Mouse (Mus musculus) gonadal fat pad, adult 2 months (tissue): ENCODE measurements around the gene Plekhg2. TPM values are rescaled to one million over a fixed set of nuclear protein-coding genes. Genes with fewer than 3 reads are reported as not detected.
"Not testable (repeated sequence)": the region's sequence is repeated elsewhere in the genome, so short reads cannot be mapped to it uniquely, and the experiment has no call there.

Experiments used
- DNase-seq: peaks from one replicate; pipeline ENCODE4 v3.0.0-alpha.2; 2012; ENCODE audit warnings: low read depth
- polyA plus RNA-seq: library from polyadenylated mRNA; depleted of rRNA; stranded (reverse); fragments of >200 nt; gene quantifications from 2 replicates; pipeline ENCODE4 v1.2.3, GENCODE M21; 2012; rRNA removed

Gene Plekhg2
- 21.5 and 25.0 TPM in 2 replicates for polyA plus RNA-seq

- DNase-seq, result no peak
These were observed at the start of gene Plekhg2 for GRCm38 (mm10) chr7:28372251-28373108. Gene Plekhg2, minus strand, starts transcription at chr7:28372599.

- DNase-seq, result no peak
These were observed 47.0 kb upstream of the Plekhg2 start for GRCm38 (mm10) chr7:28419416-28419815.

DNA sequence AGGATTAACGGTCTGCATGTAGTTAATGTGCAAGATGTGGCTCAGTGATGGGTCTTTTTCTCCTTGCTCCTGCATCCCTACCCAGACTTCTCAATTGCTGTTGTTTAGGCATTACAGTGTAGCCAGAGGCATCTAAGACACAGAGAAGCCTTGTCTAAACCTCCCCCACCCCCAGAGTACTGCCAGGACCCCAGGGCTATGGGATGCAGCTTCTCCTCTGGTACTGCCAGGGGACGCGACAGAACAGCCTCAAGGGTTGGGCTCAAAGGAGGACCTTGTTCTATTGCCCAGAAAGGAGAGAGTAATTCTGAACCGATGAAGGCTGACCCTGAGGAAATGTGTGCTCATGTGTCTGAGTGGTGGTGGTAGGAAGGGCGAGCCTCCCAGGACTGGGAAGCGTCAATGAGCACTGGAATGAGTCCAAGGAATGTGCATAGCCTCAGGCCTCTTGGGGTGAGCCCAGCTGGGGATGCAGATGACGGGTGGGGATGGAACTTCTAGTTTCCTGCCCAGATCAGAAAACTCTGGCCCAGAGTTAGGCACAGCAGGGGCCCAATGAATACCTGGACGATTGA lies 45.8 kb upstream of the Plekhg2 start:
- no peak for DNase-seq

DNA sequence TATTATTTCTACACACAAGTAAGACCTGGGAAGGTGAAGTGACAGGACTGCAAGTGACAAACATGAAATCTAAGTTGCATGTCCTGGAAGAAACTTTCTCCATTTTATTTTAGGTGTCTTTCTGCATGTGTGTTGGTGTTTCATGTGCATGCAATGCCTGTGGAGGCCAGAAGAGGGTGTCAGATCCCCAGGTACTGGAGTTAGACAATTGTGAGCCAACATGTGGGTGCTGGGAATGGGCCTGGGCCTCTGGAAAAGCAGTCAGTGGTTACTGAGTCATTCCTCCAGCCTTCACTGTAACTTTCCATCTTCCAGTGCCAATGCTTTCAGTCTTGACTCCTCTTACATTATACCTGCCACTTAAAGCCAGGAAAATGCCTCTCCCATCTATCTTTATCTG lies 45.0 kb upstream of the Plekhg2 start:
- DNase-seq, result no peak

DNA sequence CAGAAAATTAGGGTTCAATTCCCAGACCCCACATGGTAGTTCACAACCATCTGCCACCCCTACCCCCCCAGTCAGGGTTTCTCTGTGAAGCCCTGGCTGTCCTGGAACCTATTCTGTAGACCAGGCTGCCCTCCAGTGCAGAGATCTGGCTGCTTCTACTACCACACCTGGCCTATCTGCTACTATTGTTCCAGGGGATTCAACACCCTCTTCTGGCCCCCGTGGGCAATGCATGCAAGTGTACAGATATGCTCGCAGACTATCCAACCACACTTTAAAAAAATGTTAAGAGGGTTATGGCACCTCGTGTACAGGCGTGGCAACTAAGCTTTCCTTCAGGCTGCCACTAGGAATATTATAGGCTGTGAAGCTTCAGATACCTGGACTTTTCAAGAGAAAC lies 40.4 kb upstream of the Plekhg2 start:
- DNase-seq, result no peak

GRCm38 (mm10) chr7:28410841-28411475 lies 38.6 kb upstream of the Plekhg2 start:
- peak; percentile 75 for DNase-seq

DNA sequence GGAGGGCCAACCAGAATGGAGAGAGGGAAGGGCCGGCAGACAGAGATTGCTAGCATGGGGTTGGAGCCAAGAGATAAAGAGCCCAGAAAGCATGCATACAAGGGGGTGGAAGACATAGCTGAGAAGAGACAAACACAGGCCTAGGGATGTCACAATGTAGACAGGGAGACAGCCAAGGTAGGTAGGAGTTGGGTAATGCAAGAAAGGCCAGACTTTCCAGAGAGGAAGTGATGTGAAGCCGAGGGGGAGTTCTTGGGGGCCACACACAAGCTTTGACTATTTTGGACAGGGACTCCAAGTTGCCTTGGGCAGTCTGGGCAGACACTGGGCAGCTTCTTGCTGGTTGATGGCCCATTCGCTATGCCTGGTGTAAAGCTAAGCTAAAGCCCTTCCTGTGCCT lies 29.5 kb upstream of the Plekhg2 start:
- peak; percentile 52 for DNase-seq

DNA sequence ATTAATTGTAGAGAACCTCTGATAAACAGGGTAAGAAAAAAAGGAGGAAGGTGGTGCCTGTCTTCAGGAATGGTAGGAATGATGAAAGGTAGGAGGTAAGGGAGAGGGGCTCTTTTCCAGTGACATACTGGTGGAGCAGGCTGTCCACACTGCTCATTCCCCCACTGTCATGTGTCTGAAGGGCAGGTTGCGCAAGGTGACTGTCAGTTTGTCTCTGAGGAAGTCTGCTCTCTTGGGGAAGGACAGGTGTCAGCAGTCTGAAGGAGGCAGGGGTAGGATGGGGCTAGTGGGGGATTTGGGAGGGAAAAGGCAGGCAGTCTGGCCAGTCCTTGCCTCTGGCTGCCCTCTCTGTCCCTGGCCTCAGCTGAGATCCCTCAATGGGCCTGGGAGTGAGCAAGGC lies 28.6 kb upstream of the Plekhg2 start:
- no peak for DNase-seq

DNA sequence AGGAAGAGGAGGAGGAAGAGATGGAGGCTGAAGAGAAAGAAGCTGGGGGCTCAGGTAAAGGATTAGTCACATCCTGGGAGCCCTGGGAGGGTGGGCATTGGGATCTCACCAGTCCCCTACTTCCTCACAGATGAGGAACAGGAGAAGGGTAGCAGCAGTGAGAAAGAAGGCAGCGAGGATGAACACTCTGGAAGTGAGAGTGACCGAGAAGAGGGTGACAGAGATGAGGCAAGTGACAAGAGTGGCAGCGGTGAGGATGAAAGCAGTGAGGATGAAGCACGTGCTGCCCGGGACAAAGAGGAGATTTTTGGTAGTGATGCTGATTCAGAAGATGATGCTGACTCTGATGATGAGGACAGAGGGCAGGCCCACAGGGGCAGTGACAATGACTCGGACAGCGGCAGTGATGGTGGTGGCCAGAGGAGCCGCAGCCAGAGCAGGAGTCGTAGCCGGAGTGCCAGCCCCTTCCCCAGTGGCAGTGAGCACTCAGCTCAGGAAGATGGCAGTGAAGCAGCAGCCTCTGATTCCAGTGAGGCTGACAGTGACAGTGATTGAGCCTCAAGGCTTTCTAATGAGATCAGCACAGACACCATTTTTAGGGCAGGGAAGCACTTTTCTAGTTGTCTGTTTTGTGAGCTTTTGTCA lies 26.4 kb upstream of the Plekhg2 start:
- no peak for DNase-seq

GRCm38 (mm10) chr7:28398000-28398399 lies 25.6 kb upstream of the Plekhg2 start:
- no peak for DNase-seq

- DNase-seq, result no peak
These were observed 23.0 kb upstream of the Plekhg2 start for GRCm38 (mm10) chr7:28395425-28395824.

DNA sequence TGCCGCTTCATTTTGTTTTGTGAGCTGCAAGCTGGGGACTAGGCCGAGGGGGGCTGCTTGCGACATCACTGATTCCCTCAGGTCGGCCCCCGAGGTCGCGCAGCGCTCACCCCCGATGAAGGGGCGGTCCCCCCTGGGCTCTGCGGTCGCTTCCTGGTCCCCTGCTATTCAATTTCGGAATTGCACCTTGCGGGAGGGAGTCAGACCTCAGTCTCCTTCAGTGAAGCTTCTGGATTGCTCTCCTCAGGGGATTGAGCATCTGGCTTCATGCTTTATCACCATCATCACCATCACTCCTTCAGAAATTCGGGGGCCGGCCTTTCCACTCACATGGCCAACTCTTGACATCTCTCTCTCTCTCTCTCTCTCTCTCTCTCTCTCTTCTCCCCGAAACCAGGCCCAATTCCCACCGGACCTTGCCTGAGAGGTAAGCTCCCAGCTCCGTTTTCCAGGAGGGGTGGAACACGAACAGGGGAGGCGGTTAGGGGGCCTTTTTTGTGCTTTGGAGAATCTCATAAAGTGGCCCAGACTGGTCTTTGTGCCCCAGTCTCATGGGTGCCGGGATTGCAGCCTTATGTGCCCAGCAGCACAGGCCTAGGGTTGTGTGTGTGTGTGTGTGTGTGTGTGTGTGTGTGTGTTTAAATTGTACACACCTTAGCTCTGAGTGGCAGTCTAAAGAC lies 21.0 kb upstream of the Plekhg2 start:
- DNase-seq, result no peak

- DNase-seq, result peak; percentile 98
These were observed 20.3 kb upstream of the Plekhg2 start, which contains the start of the genes Med29 and Paf1 for GRCm38 (mm10) chr7:28392429-28393271. Gene Med29, minus strand, starts transcription at chr7:28392708. Gene Paf1, plus strand, starts transcription at chr7:28392951.

DNA sequence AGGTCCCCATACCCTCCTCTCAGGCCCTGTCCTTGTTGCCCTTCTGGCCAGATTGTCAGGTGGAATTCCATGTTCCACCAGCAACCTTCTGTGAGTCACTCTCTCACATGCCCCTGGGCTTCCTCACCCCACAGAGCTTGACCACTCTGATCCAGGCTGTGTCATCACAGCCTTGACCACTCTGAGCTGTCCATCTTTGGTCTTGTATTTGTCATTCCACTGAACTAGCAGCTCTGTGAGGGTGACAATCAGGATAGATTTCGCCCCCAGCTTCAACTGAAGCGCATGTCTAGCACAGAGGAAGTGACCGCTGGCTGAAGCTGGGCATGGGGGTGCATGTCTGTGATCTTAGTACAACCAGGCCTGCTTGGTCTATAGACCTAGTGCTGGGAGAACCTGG lies 17.9 kb upstream of the Plekhg2 start:
- DNase-seq, result no peak

DNA sequence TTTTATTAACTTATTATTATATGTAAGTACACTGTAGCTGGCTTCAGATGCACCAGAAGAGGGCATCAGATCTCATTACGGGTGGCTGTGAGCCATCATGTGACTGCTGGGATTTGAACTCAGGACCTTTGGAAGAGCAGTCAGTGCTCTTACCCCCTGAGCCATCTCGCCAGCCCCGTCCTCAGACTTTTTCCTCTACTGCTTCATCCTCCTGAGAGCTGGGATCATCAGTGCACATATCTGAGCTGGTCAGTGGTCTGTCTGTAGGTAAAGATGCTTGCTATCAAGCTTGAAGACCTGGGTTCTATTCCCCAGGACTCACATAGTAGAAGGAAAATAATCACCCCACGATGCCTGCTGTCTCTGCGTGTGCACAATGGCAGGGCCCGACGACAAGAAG lies 15.0 kb upstream of the Plekhg2 start:
- DNase-seq, result not testable (repeated sequence)

- not testable (repeated sequence) for DNase-seq
These were observed 14.5 kb upstream of the Plekhg2 start for GRCm38 (mm10) chr7:28386877-28387276.

DNA sequence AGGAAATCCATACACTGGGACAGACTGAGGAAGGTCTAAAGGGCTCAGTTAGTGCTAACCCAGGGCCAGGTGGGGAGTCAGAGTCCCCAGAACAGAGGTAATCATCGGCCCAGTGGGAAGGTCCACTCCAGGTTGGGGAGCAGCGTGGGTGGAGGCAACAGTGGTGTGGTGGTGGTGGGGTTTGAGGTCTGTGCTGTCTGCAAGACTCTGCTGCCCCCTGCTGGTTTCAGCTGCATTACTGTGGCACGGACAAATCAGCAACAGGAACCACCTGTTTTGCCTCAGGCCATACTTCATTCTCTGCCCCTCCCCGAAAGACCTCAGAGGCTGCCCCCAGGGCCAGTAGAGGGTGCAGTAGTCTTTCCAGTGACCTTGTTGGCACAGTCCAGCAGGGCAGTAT lies 14.1 kb upstream of the Plekhg2 start:
- DNase-seq, result no peak

GRCm38 (mm10) chr7:28386007-28386406 lies 13.6 kb upstream of the Plekhg2 start:
- DNase-seq, result no peak

DNA sequence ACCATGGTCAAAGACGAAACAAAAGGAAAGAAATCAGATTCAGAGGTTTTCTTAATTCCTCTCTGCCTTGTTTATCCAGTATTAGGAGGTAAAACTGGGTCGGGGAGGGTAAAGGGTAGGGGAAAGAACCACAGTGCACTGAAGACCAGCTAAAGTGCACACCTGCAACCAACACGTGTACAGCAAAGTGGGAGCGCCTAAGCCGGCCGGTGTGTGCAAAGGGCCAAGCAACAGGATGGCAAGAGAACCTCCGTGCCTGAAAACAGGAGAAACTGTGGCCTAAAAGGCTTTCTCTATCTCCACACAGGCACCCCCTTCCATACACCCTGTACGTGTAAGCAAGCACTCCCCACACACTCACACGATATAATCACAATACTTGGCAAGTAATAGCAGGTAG lies 12.8 kb upstream of the Plekhg2 start:
- no peak for DNase-seq

- no peak for DNase-seq
These were observed 11.8 kb upstream of the Plekhg2 start for GRCm38 (mm10) chr7:28384162-28384561.

DNA sequence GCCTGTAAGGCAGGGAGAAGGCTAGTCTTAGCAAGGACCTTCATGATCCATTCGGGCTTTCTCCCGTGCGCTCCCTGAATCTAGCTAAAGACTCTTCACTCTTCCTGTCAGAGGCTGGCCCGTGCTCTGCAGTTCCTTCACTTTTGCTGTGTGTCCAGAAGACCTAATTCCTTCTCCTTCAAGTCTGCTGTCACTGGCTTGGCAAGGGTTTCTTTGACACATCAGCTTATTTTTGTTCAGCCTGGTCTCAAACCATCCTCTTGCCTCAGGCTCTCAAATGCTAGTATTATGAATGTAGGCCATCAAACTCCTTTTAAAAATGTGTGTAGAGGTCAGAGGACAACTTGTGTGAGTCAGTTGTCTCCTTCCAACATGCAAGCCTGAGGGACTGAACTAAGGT lies 11.2 kb upstream of the Plekhg2 start:
- DNase-seq, result no peak
